Mouse (Mus musculus) macrophage (primary cell): ENCODE data around the gene Dimt1. TPM values are rescaled to one million over a fixed set of nuclear protein-coding genes. Genes with fewer than 3 reads are reported as not detected.

Experiments
- polyA plus RNA-seq: library from polyadenylated mRNA; stranded (reverse); fragments of 250-400 nt; gene quantifications from 3 replicates; pipeline ENCODE4 v1.2.4, GENCODE M21; 2018; ENCODE audit warnings: inconsistent platforms

Gene Dimt1
- polyA plus RNA-seq, 1 experiment from 2014 or later = 5.3 TPM

Other genes with a start within 250 kb of the Dimt1 start
- 13.9 to 20.1 TPM (median 20.0 TPM) in 3 replicates for gene Ipo11, start 10.2 kb upstream of the Dimt1 start, polyA plus RNA-seq
- gene Kif2a, start 75.0 kb downstream of the Dimt1 start, polyA plus RNA-seq = 18.2 to 22.6 TPM (median 22.4 TPM) in 3 replicates